Mouse (Mus musculus): Measurements from ENCODE around the gene Meaf6. TPM values are rescaled to one million over a fixed set of nuclear protein-coding genes. Genes with fewer than 3 reads are reported as not detected.

Meaf6 gene
- total RNA-seq, 1 experiment from 2014 or later, result 17.3 TPM

DNA sequence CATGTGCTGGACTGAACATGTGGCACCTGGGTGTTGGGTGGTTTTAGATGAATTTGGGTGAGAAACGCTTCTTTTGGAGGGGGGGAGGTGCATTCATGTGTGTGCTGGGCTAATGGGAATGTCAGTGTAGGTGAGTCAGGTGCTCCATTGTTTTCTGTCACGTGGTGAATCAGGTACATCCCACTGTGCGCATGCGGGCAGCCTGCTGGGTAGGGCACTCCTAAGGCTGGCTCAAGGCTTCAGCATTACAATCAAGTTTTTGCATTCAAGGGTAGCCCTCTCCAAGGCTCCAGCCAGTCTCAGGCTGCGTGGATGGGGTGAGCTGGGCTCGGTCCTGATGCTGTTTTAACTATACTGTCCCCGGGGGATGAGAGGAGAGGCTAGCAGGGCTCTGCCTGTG is 77.8 kb downstream of the Meaf6 start:
- no peak for ATAC-seq (replicated peaks; ENCODE audit: insufficient number of reproducible peaks, low FRiP score, low TSS enrichment, poor library complexity, severe bottlenecking)

Other genes starting within 250 kb of the Meaf6 start
- gene Yrdc, start 234.5 kb upstream of the Meaf6 start, total RNA-seq (2017), result 28.9 to 39.6 TPM (median 38.2 TPM) in 3 replicates
- gene 1110065P20Rik, start 233.9 kb upstream of the Meaf6 start, total RNA-seq (2017), result 5.5 to 6.7 TPM (median 6.5 TPM) in 3 replicates
- 0.53 to 0.76 TPM in 2 of 3 replicates, not detected in the other for gene Maneal, start 223.0 kb upstream of the Meaf6 start, total RNA-seq (2017)
- gene Epha10, start 204.2 kb upstream of the Meaf6 start, total RNA-seq (2017), result not detected in 3 replicates
- 13.3 to 21.1 TPM (median 17.5 TPM) in 3 replicates for gene 9930104L06Rik, start 148.1 kb upstream of the Meaf6 start, total RNA-seq (2017)
- 1.3 to 2.7 TPM (median 2.0 TPM) in 3 replicates for gene Cdca8, start 145.8 kb upstream of the Meaf6 start, total RNA-seq (2017)
- not detected in 3 replicates for gene Rspo1, start 98.7 kb upstream of the Meaf6 start, total RNA-seq (2017)
- 115 to 144 TPM (median 122 TPM) in 3 replicates for gene Gnl2, start 68.5 kb upstream of the Meaf6 start, total RNA-seq (2017)
- 0.43 TPM in 1 of 3 replicates, not detected in the others for gene Dnali1, start 19.4 kb upstream of the Meaf6 start, total RNA-seq (2017)
- 26.6 to 40.5 TPM (median 35.0 TPM) in 3 replicates for gene Snip1, start 18.5 kb upstream of the Meaf6 start, total RNA-seq (2017)
- 21.4 to 36.0 TPM (median 24.0 TPM) in 3 replicates for gene Zc3h12a, start 42.7 kb downstream of the Meaf6 start, total RNA-seq (2017)